17 mouse cellular contexts compared by ENCODE assay signal in genomic region chr15:97545034-97545433, GRCm38 (mm10).
DNase-seq lines count a peak whose midpoint lies in the region; ATAC-seq and TF ChIP-seq lines count a peak whose summit lies in the region.
"Had no signal": no experiment of that assay in that cellular context is flagged by ENCODE, and none has a peak within 500 bp of the region (broad histone marks: within the 10 kb centered on the region; RNA-seq: fewer than 3 reads in every experiment).

No protein-coding gene starts in this region.

- H3K27me3 ChIP-seq in forebrain, embryonic 11.5 days (ENCODE audit: control insufficient read depth, insufficient read depth, low read length), result no peaks in the 10 kb centered on the region
- no peaks in the 10 kb centered on the region for H3K27me3 ChIP-seq in forebrain, embryonic 12.5 days
- H3K27me3 ChIP-seq in liver, postnatal 0 days (ENCODE audit: insufficient read depth, low read length), result no peaks in the 10 kb centered on the region
- no peaks in the 10 kb centered on the region for H3K27me3 ChIP-seq in liver, embryonic 11.5 days (replicated peaks; ENCODE audit: control insufficient read depth, insufficient read depth, low read length)
- H3K27me3 ChIP-seq in ES-Bruce4 (ENCODE audit: control insufficient read depth, insufficient read depth, low read length, poor library complexity, severe bottlenecking), result no peaks in the 10 kb centered on the region
- H3K27me3 ChIP-seq: limb, embryonic 13.5 days had no signal

- DNase-seq in forebrain, embryonic 11.5 days (ENCODE audit: low spot score), result peak; percentile 40
- no peak for DNase-seq in liver, postnatal 0 days
- DNase-seq in liver, embryonic 11.5 days (ENCODE audit: low spot score), result no peak
- no peak for DNase-seq in T-cell, adult 2 months (ENCODE audit: low spot score)
- DNase-seq in cerebellum, adult 9-10 months, result no peak
- DNase-seq: adrenal gland, postnatal 36 days; cerebellum, adult 11 months; kidney, adult 11 months; kidney, postnatal 25 days; layer of hippocampus, postnatal 36 days; retina, postnatal 1 day had no signal

- H3K4me2 ChIP-seq in forebrain, embryonic 11.5 days (ENCODE audit: low read depth, low read length, severe bottlenecking), result no peak overlapping the region
- no peak overlapping the region for H3K4me2 ChIP-seq in forebrain, embryonic 12.5 days
- H3K4me2 ChIP-seq in liver, postnatal 0 days (ENCODE audit: low read depth, low read length), result no peak overlapping the region
- H3K4me2 ChIP-seq in liver, embryonic 11.5 days, result no peak overlapping the region
- H3K4me2 ChIP-seq: limb, embryonic 13.5 days had no signal

- no peak overlapping the region for H3K9ac ChIP-seq in forebrain, embryonic 11.5 days (ENCODE audit: low read length)
- no peak overlapping the region for H3K9ac ChIP-seq in forebrain, embryonic 12.5 days
- no peak overlapping the region for H3K9ac ChIP-seq in liver, postnatal 0 days (replicated peaks)
- H3K9ac ChIP-seq in liver, embryonic 11.5 days (ENCODE audit: low read depth, low read length), result no peak overlapping the region
- H3K9ac ChIP-seq in ES-Bruce4 (ENCODE audit: low read depth, poor library complexity, severe bottlenecking), result no peak overlapping the region
- H3K9ac ChIP-seq: limb, embryonic 13.5 days had no signal

- TF ChIP-seq POLR2A in ES-Bruce4 (IDR thresholded peaks at IDR 0.05; ENCODE audit: insufficient read depth, low read length), result no peak

- WGBS in forebrain, embryonic 11.5 days, result 86% methylated on average over 11 of the region's 11 CpGs
- WGBS in forebrain, embryonic 12.5 days, result 87% methylated on average over 11 of the region's 11 CpGs
- 85% methylated on average over 11 of the region's 11 CpGs for WGBS in liver, postnatal 0 days (ENCODE audit: insufficient replicate concordance)
- 85% methylated on average over 11 of the region's 11 CpGs for WGBS in liver, embryonic 11.5 days

- H3K4me3 ChIP-seq in forebrain, embryonic 11.5 days (ENCODE audit: low read depth, low read length), result no peak overlapping the region
- H3K4me3 ChIP-seq in forebrain, embryonic 12.5 days (replicated peaks), result no peak overlapping the region
- H3K4me3 ChIP-seq in liver, postnatal 0 days (ENCODE audit: low read depth, low read length), result no peak overlapping the region
- H3K4me3 ChIP-seq in liver, embryonic 11.5 days (ENCODE audit: low read depth, low read length), result no peak overlapping the region
- H3K4me3 ChIP-seq in ES-Bruce4 (ENCODE audit: low read depth, low read length), result no peak overlapping the region
- H3K4me3 ChIP-seq: erythroblast, embryonic 14.5 days; limb, embryonic 13.5 days had no signal

- no peaks in the 10 kb centered on the region for H3K36me3 ChIP-seq in forebrain, embryonic 11.5 days (ENCODE audit: control insufficient read depth, insufficient read depth, low read length)
- H3K36me3 ChIP-seq in forebrain, embryonic 12.5 days (replicated peaks), result no peaks in the 10 kb centered on the region
- H3K36me3 ChIP-seq in liver, postnatal 0 days (replicated peaks; ENCODE audit: insufficient read depth, low read length), result no peaks in the 10 kb centered on the region
- H3K36me3 ChIP-seq in liver, embryonic 11.5 days (ENCODE audit: control insufficient read depth, insufficient read depth, low read length), result no peaks in the 10 kb centered on the region
- H3K36me3 ChIP-seq in ES-Bruce4 (ENCODE audit: control insufficient read depth, insufficient read depth, low read length, poor library complexity, severe bottlenecking), result no peaks in the 10 kb centered on the region
- H3K36me3 ChIP-seq: limb, embryonic 13.5 days had no signal

- no peaks in the 10 kb centered on the region for H3K4me1 ChIP-seq in forebrain, embryonic 11.5 days (replicated peaks; ENCODE audit: control insufficient read depth, insufficient read depth, low read length)
- no peaks in the 10 kb centered on the region for H3K4me1 ChIP-seq in forebrain, embryonic 12.5 days
- H3K4me1 ChIP-seq in liver, postnatal 0 days (ENCODE audit: insufficient read depth), result no peaks in the 10 kb centered on the region
- no peaks in the 10 kb centered on the region for H3K4me1 ChIP-seq in liver, embryonic 11.5 days (replicated peaks; ENCODE audit: control insufficient read depth, insufficient read depth, low read length)
- H3K4me1 ChIP-seq in ES-Bruce4 (ENCODE audit: control insufficient read depth, insufficient read depth, low read length), result no peaks in the 10 kb centered on the region
- H3K4me1 ChIP-seq: limb, embryonic 13.5 days had no signal

- H3K27ac ChIP-seq in forebrain, embryonic 11.5 days (ENCODE audit: low read depth, low read length), result no peak overlapping the region
- no peak overlapping the region for H3K27ac ChIP-seq in forebrain, embryonic 12.5 days
- no peak overlapping the region for H3K27ac ChIP-seq in liver, postnatal 0 days (ENCODE audit: low read depth)
- H3K27ac ChIP-seq in liver, embryonic 11.5 days (ENCODE audit: low read depth, low read length), result no peak overlapping the region
- no peak overlapping the region for H3K27ac ChIP-seq in ES-Bruce4 (ENCODE audit: insufficient read depth, low read length)
- H3K27ac ChIP-seq: limb, embryonic 13.5 days; macrophage had no signal

- no peak for TF ChIP-seq EP300 in liver, postnatal 0 days (IDR thresholded peaks at IDR 0.05; ENCODE audit: low read depth)
- no peak for TF ChIP-seq EP300 in ES-Bruce4 (IDR thresholded peaks at IDR 0.05; ENCODE audit: insufficient read depth, low read depth, low read length)

- H3K9me3 ChIP-seq in forebrain, embryonic 11.5 days (ENCODE audit: control insufficient read depth, low read length), result no peaks in the 10 kb centered on the region
- H3K9me3 ChIP-seq in forebrain, embryonic 12.5 days, result peaks cover 12% of the 10 kb centered on the region; the same call in 1 of the 2 replicates
- peaks cover 8% of the 10 kb centered on the region for H3K9me3 ChIP-seq in liver, postnatal 0 days (ENCODE audit: low read length)
- no peaks in the 10 kb centered on the region for H3K9me3 ChIP-seq in liver, embryonic 11.5 days (ENCODE audit: control insufficient read depth, low read length)
- peaks cover 14% of the 10 kb centered on the region for H3K9me3 ChIP-seq in ES-Bruce4 (replicated peaks; ENCODE audit: control insufficient read depth, insufficient read depth, low read length, poor library complexity, severe bottlenecking)

- no peak for ATAC-seq in forebrain, embryonic 11.5 days (replicated peaks; ENCODE audit: low FRiP score)
- no peak for ATAC-seq in forebrain, embryonic 12.5 days (ENCODE audit: low FRiP score)
- no peak for ATAC-seq in liver, postnatal 0 days
- no peak for ATAC-seq in liver, embryonic 11.5 days (replicated peaks; ENCODE audit: low FRiP score)
- ATAC-seq in megakaryocyte, adult 5-6 weeks (ENCODE audit: poor library complexity, severe bottlenecking), result 0 out of 2 replicates have a peak, but pooled peaks have one; percentile 33

- TF ChIP-seq CTCF in liver, postnatal 0 days (IDR thresholded peaks at IDR 0.05; ENCODE audit: low read depth), result peak; percentile 25
- TF ChIP-seq CTCF in ES-Bruce4 (IDR thresholded peaks at IDR 0.05; ENCODE audit: low read depth, low read length), result peak; percentile 18
